Mouse (Mus musculus) fibroblast of lung, adult 2 months (primary cell): ENCODE results near the gene Nphs1.
"Not testable (repeated sequence)": the region's sequence is repeated elsewhere in the genome, so short reads cannot be mapped to it uniquely, and the experiment has no call there.

Experiments used
- DNase-seq: peaks from one replicate; pipeline ENCODE4 v3.0.0-alpha.2; 2011; ENCODE audit warnings: low read depth

Gene Nphs1

DNA sequence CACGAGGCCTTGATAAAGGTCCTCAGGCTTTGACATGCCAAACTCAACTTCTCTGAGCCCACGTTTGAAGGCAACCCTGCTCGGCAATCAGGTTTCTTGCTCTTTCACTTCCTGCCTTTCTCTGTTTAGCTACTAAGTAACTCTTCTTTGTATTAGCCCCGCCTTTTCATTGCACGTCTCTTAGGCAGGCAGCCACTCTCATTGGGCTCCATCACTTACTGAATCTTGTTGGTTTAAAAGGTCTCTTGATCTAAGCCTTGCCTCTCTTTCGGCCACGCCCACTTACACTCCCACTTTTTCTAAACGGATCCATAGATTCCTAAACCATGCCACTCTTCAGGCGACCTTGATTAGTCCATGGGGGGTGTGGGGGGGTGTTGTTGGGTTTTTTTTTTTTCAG lies 14.4 kb upstream of the Nphs1 start:
- DNase-seq = no peak

DNA sequence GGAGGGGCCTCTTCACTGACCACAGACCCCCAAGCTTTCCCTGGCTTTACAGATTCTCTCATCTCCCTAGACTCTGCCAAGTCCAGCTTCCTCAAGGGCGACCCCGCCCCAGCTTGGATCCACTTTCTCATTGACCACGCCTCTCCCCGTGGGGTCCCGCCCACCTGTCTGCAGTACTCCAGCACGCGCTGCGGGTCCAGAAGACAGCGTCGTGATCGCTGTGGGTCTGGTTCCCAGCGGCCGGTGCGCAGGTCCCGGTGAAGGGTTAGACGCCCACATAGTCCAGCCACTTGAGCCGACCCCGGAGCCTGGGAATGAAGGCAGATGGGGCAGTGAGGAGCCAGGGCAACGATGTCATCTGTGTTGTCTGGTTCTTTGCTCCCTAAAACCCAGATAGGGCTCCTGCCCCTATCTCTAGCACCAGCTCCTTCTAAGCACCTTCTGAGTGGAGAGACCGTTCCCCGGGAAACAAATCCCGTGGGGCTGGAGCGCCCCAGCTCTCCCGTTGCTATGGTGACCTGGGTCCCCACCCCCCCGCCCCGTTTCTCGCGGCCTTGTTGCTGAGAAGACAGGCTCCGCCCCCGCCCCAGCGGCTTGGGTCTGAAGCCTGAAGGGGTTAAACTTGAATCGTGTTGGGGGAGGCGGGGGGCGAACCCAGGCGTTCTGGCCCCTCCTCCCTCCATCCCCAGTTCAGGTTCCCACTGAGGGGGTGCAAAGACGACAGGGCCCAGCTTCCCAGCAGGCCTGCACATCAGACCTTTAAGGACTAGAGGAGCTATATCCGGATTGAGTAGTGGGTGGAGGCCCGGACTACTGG lies 13.8 kb upstream of the Nphs1 start:
- no peak for DNase-seq

DNA sequence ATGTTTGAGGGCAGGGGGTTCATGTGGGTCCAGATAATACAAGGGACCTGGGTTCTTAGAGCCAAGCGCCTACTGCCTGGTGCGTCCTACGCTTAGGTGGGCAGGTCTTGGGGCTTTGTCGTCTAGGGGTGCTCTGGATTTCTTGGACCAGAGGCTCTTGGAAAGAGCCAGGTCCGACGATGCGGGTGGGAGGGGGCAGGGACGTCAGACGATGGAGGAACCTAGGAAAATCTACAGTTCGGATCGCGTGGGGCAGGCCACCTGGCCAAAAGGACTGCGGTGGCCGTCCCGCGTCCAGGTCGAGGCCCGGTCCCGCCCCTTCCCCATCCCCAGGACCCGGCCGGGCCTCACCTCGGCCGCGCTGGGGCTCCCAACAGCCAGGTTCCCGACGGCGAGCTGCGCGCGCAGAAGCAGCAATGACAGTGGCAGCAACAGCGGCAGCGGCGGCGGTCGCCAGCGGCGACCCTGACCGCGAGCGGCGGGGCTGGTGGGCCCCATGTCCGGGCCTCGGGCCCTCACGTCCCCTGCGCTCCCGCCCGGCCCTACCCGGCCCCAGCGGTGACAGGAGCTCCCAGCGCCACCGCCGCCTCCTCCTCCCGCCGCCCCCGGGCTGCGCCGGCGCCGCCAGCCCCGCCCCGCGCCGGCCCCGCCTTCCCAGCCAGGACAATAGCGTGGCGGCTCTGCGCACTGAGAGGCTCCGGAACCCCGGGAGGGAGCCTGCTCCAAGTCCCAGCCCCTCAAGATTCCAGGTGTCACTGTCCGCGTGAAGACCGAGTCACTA lies 13.0 kb upstream of the Nphs1 start, which contains the start of gene Aplp1:
Gene Aplp1 (minus strand): TSS at position 565 of the 781 bp plus-strand sequence.
- no peak for DNase-seq

DNA sequence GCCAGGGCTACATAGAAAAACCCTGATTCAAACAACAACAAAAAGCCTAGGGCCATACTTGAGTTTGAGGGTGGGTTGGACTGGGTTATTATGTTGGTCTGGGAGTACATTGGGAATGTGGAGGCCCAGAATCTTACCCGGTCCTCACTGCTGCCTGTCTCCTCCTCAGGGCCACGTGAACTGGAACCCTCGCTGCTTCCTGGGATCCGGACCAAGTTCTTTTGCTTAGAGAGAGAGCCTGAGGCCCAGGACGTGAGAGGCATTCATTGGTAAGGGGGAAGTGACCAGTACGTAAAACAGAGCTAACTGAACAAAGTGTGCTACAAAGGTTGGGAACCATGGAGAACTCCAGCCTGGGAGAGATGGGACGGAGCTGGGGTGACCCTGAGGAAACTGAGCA lies 7.9 kb upstream of the Nphs1 start:
- DNase-seq = no peak

DNA sequence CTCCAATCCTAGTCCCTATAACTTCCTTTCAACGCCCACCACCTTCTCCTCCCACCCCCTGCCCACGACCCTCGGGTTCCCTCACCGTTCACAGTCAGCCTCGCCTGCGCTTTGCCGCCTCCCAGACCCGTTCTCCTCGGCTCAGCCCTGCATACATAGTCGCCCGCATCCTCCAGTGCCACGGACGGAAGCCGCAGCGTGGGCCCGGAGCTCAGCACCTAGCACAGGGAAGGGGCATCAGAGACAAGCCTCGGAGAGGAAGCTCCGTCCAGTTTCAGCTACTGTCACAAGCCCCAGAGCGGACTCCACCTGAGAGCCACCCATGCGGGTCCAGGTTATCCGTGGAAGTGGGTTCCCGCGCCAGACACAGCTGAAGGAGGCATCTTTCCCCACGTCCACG lies 4.8 kb upstream of the Nphs1 start:
- no peak for DNase-seq

DNA sequence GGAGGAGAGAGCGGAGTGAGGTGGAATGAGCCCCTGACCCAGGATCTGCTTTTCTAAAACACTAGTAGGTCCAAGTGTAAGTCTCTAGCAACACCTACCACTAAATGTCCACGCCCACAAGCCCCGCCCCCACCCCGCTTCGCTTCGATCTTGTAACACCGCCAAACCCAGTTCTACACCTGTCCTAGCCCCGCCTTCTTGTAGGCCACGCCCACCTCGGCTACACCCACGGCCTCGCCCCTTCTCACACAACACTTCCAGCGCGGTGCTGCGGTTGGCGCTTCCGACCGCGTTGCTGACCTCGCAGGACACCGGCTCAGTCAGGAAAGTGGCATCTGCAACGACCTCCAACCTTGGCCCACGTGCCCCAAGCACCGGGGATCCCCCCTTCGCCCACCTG lies 4.3 kb upstream of the Nphs1 start:
- no peak for DNase-seq

DNA sequence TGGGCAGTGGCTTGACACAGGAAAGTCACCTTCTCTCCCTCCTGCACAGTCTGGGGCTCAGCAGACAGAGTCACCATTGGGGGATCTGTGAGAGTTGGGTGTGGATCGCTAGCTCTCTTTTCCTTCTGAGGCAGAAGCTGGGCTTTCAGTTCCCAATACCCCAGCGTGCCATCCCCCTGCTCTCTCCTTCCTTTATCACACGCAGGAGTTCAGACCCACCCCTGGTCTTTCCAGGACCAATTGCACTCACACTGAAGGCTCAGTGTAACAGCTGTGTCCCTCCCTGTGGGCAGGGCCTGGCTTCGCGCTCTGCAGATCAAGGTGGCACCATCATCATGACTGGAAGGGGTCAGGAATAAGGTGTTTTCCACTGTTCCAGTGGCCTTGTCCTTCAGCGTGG lies 3.9 kb upstream of the Nphs1 start:
- no peak for DNase-seq

DNA sequence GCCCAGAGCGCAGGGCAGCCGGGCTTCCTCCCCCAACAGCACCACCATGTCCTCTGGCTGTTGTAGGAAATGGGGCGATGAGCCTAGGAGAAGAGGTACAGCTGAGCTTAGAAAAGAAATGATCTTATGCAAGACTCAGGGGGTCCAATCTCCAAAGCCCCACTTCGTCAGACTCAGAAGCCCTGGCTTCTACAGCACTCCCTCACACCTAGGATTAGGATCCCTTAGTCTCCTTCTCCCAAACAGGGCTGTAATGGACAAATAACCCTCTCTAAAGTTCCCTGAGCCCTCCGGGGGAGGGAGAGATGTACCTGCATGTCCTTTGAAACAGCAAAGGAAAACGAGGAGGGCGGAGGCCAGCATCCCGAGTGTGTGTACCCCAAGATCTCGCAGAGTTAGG lies 1.6 kb upstream of the Nphs1 start:
- DNase-seq = no peak

DNA sequence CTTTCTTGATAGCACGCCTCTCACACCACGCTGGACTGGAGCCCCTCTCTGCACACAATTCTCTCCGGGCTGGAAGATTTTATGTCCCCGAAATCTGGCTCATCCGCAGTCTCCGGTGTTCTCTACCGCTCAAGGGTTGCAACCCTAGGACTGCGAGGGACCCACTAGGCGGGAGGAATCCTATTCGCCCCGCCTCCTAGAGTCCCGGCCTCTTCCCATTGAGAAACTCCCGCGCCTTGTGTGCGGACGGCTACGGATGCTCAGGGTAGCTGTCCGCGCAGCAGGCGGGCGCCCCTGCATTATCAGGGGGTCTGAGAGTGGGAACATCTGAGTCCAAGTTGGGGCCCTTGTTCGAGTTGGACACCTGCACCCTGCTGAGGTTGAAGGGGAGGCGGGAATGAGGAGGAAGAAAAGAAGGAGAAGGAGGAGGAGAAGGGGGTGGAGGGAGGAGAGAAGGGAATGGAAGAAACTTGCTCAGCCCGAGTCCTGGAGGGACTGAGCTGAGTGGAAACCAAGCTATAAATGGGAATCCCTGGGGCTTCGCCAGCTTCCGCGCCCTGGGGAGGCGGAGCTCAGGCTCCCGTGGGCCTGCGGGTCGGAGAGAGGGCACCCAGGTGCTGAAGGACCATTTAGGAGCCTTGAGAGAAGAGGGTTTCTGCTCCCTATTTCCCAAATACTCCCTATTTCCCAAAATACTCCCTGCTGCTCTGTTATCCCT lies 1.0 kb upstream of the Nphs1 start:
- no peak for DNase-seq

DNA sequence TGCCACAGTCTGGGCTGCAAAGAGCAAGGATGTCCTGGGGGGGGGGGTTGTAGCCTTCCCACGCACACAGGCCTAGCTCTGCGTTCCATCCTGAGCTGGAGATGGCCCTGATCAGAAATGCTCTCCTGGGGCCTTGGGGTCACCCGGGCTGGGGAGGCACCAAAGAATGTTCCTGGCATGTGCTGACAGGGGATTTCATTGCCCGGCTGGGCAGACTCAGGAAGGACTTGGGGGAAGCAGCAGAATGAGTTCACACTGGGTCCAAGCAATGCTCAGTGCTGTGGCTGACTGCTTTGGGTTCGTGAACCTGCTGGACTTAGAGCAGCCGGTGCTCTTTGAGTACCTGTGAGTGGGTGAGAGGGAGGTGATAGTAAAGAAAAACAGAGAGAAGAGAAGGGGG lies 1.4 kb downstream of the Nphs1 start:
- no peak for DNase-seq

DNA sequence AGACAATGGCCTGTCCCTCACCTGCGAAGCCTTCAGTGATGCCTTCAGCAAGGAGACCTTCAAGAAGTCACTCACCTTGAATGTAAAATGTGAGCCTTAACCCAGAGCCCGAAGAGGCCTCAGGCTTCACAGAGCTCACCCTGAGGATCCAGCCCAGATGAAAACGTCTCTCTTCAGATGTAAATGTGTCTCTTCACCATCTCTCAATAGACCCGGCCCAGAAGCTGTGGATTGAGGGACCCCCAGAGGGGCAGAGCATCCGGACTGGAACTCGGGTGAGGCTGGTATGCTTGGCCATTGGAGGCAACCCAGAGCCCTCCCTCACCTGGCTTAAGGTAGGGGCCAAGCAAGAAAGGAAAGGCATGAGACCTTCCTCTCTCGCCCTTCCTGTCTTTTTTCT lies 5.5 kb downstream of the Nphs1 start:
- DNase-seq = no peak

DNA sequence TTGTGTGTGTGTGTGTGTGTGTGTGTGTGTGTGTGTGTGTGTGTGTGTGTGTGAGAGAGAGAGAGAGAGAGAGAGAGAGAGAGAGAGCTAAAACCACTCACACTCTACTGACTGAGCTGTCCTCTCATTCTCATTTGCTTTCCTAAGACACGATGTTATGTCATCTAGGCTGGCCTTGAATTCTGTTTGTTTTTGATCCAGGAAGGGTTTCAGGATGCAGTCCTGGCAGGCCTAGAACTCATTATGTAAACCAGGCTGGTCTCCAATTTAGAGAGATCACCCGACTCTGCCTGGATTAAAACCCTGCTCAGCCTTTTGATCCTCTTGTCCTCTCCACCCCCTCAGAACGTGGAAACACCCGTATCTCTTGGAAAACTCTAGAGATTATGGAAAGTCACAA lies 5.9 kb downstream of the Nphs1 start:
- no peak for DNase-seq

DNA sequence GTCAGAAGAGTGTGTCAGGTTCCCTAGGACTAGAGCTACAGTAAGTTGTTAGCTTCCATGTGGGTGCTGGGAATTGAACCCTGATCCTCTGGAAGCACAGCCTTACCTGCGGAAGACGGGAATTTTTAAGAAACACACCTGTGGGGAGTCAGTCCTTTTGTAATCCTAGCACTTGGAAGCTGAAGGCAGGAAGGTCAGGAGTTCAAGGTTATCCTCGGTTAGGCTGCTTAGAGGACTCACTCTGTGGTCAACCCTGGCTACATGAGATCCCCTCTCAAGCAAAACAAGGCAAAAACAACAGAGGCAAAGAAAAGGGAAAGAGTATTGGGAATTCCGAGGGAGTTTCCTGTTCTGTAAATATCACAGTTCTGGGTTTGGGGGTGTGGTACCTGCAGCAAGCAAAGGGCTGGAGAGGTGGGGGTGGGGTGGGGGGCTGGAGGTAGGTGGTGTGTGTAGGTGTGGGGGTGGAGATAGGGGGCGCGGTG lies 6.7 kb downstream of the Nphs1 start:
- DNase-seq = no peak

DNA sequence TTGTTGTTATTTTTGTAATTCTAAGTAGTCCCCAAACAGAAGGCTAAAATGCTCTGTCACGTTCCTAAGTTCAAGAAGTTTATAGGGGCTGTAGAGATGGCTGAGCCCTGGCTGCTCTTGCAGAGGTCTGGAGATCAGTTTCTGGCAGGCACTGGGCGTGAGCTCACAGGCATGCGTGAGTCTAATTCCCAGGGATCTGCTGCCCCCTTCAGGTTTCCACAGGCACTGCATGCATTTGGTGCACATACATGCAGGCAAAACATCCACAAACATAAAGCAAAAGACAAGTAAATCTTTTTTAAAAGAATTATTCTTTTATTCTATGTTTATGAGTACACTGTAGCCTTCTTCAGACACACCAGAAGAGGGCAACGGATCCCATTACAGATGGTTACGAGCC lies 14.3 kb downstream of the Nphs1 start:
- no peak for DNase-seq

DNA sequence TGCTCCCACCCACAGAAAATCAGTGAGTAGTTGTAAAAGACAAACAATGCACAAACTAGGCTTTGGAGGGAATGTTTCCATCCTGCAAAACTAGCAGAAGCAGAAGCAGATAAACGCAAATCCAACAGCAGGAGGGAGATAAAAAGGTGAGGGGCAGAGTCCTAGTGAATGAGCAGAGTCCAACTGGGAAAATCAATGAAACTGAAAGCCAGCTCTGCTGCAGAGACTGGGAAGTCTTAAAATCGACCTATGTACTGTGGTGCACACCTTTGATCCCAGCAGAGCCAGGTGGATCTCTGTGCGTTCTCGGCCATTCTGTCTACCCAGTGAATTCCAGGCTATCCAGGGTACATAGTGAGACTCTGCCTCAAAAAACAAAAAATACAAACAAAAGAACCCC lies 16.9 kb downstream of the Nphs1 start:
- no peak for DNase-seq

DNA sequence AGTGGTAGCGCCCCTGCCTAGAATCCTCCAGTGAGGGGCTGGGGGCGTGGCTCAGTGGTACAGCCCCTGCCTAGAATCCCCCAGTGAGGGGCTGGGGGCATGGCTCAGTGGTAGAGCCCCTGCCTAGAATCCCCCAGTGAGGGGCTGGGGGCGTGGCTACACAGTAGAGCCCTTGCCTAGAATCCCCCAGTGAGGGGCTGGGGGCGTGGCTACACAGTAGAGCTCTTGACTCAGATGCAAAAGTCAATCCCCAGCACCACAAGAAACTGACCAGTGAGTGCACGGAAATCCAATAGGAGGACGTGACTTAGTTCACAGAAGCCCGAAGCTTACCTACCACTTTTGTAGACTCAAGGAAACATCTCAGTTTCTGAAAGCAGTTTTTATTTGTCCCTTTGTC lies 18.0 kb downstream of the Nphs1 start:
- DNase-seq = not testable (repeated sequence)

DNA sequence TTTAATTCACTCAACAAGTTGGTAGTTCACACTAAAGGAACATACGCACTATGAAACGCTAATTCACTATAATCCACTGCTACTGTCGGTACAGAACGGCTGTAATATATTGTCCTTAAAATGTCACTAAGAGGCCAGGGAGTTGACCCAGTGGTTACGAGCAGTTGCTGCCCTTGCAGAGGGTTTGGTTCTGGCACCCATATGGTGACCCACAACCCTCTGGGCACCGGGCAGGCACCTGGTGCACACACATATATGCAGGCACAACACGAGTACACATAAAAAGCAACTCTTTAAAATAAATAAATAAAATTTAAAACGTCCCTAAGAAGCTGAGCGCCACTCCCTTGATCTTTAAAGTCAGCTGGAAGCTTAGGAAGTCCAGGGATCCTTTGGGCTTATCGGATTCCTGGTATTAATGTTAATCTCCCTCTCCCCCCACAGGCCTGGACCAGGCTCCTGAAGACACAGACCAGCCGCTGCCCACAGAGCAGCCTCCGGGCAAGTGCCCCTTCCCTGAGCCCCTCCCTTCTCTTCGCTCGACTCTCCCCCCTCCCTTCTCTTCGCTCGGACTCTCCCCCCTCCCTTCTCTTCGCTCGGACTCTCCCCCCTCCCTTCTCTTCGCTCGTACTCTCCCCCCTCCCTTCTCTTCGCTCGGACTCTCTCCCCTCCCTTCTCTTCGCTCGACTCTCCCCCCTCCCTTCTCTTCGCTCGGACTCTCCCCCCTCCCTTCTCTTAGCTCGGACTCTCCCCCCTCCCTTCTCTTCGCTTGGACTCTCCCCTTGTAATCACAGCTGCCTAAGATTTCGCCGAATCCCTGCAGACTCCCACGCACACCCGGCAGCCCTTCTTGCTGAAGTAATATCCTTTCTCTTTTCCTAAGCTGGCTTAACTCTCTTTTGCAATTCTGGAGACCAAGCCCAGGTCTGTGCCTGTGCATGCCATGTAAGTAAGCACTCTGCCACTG lies 19.6 kb downstream of the Nphs1 start:
- DNase-seq = no peak

DNA sequence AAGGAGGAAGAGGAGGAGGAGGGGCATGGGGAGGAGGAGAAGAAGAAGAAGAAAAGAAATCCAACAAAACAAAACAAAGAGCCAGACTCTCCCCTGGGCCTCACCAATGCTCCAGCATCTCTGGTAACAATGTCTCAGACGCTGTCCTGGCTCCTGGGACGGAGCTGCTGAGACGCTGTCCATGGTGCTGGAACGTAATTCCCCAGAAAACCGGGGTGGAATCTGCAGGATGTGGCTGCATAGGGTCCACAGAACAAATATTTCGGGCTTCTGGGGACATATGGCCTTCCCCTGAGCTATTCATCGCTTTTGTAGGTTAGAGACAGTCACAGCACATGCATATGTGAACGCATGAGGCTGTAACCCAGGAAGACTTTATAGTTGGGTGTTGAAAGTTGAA lies 26.1 kb downstream of the Nphs1 start:
- DNase-seq = no peak

DNA sequence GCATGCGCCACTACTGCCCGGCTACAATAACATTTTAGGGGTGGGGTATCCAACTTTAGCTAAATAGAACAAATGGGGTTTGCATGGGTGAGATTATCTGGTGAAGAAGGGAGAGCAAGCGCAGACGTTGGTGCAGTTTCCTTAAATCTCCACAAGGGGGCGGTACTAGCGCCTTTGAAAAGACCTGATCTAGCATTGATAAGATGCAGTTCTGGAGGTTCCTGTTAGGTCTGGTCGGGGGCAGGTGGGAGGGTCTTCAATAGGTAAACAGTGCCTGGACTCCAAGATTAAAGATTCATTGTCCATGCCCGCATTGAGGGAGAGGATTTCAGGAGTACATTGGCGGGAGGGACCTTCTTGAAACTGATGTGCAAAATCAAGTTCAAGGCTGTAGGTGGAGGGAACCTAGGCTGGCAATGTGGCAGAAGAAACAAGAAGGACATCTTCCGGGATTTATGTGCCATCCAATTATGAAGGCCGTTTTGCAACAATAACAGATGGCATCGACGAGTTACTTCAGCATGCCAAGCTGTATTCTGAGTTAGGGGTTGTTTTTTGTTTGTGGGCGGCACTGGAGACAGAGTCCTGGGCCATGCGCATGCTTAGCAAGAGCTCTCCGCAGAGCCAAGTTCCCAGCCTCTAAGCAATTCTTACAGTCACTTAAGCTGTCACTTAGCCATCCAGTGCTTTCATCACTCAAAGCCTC lies 32.3 kb downstream of the Nphs1 start:
- DNase-seq = no peak

DNA sequence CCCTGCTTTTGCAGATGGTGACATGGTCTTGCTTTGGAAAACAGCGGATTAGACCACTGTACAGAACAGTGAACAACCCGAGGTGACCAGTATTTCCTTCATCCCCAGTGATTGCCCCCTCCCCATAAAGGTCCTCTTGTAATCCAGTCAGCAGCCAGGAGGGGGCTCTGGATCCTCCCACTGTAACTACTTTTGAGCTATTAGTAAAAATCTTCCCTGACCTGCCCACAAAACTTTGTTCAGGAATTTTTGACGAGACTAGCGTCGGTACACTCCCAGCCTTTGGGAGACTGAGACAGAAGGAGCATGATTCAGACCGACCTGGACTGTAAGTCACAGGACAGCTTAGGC lies 32.8 kb downstream of the Nphs1 start:
- no peak for DNase-seq

DNA sequence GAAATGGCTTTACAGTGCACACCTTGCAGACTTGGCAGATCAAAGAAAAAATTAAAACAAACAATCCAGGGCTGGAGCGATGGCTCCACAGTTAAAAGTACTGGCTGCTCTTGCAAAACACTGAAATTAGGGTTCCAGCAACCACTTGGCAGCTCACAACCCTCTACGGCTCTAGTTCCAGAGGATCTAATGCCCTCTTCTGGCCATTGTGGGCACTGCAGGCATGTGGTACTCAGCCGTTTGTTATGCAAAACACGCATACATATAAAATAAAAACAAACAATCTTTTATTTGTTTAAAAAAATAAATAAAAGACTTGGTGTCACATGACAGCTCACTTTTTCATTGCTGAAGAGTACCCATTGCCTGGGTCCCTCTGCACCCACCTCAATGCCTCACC lies 34.6 kb downstream of the Nphs1 start:
- peak; percentile 40 for DNase-seq
